Mouse (Mus musculus): ENCODE measurements around the gene Hes3.

Gene Hes3

GRCm38 (mm10) chr4:152253183-152253759 is 38.2 kb downstream of the Hes3 start:
- no peak for DNase-seq (ENCODE audit: low read depth)

DNA sequence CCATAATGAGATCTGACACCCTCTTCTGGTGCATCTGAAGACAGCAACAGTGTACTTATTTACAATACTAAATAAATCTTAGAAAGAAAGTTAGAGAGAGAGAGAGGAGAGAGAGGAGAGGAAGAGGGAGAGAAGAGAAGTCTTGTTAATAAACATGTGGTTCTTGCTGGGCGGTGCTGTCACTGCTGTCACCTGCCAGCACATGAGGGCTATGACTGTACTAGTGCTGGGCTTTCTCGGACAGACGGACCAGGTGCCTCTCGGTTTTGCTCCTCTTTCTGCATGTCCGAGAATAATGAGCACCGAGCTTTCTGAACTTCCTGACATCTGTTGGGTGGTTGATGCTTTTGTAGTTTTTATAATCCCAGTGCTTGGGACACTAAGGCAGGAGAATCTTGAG is 40.8 kb downstream of the Hes3 start:
- no peak for DNase-seq (ENCODE audit: low read depth)

- no peak for DNase-seq (ENCODE audit: low read depth)
Measured at GRCm38 (mm10) chr4:152247195-152247594, 44.3 kb downstream of the Hes3 start.

GRCm38 (mm10) chr4:152246011-152246410 is 45.5 kb downstream of the Hes3 start:
- no peak for DNase-seq (ENCODE audit: low read depth)

GRCm38 (mm10) chr4:152244545-152245522 is 46.6 kb downstream of the Hes3 start:
- DNase-seq (ENCODE audit: low read depth): no peak

DNA sequence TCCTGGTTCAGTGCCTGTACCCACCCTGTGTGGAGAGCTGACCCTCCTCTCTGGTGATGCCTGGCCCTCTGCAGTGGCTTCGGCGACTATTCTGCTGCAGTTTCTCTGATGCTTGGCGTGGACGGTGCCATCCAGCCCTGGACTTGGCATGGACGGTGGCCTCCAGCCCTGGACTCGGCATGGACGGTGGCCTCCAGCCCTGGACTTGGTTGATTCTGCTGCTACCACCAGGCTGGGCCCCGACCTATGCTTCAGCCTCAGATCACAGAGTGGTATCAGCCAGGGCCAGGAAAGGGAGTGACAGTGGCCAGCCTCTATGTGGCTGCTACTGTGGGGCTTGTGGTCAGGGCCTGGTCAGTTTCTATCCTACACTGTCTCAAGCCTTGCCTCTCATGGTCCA is 47.5 kb downstream of the Hes3 start:
- DNase-seq (ENCODE audit: low read depth): no peak

- DNase-seq (ENCODE audit: low read depth): no peak
Measured at GRCm38 (mm10) chr4:152243241-152243891, 48.1 kb downstream of the Hes3 start.

DNA sequence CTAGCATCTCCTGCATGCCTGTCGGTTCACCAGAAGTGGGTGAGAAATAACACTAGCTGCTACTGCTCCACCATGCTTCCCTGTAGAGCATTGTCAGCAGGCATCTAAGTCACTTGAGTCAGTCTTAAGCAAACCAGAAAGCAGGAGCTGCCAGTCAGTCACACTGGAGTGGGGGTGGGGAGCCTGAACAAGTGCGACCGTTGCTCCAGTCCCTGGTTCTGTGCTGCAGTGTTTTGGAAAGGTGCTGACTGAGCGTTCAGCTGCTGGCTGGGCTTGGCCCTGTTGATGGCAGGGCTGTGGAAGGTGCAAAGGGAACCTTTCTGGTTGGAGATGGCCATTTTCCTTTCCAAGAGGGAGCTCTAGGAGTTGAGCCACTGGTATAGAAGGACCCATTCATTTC is 51.5 kb downstream of the Hes3 start:
- no peak for DNase-seq (ENCODE audit: low read depth)
